Mouse (Mus musculus) erythroblast, embryonic 14.5 days (primary cell): ENCODE data around the gene Dpp3.

ENCODE experiments used
- GATA1 ChIP-seq: IDR thresholded peaks from 2 replicates; pipeline ENCODE4 v1.6.1; 2012; ENCODE audit warnings: low read length, inconsistent platforms, mixed read lengths
- TAL1 ChIP-seq: IDR thresholded peaks from 3 replicates; pipeline ENCODE4 v1.6.1; 2012; ENCODE audit warnings: low read length, inconsistent platforms, mixed read lengths

DNA sequence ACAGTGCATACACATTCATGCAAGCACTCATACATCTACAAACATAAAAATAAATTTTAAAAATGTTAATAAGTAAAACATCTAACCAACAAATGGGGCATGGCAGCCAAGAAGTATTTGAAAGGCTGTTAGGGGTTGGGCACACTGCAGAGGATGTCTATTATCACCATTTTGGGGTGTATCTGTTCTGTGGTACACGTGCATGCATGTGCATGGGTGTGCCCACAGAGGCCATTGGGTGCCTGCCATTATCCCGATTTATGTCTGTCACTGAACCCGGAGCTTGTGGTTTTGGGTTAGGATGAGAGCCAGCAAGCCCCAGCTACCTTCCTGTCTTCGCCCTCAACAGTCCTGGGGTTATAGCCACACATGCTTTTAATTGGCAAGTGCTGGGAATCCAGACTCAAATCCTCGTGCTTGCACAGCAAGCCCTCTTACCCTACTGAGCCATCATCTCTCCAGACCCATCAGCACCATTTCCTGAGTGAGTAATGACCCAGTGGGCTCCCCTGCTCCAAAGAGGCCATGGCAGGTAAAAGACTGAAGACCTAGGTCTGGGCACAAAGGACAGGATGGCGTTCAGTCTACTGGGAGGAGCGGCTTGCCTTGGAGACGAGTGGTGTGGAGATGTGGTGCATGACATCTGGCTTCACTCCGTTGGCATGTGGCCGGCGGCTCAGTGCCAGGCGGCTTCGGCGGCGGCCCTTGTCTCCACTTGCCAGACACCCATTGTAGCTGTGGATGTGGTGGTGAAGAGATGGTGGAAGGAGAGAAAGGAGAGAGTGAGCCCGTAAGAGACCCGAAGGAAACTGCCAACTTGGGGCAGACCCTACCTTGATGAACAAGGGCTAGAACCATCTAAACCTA, 9.6 kb upstream of the Dpp3 start:
- TF ChIP-seq TAL1 (no peak), GATA1 (no peak)
